Mouse (Mus musculus) intestine, embryonic 16.5 days (tissue): ENCODE measurements at regions not wholly inside any gene's neighbourhood (a gene's known extent, or its start where the extent isn't known, plus 50 kb on each side); places are given as distances from the start of the nearest gene placed in this dataset.

ENCODE experiments used
- ATAC-seq: fragments of 200-750 bp; cut with Nextera tagmentation; 2 replicates; pipeline ENCODE4 v1.8.0; 2017; ENCODE audit warnings: moderate TSS enrichment, moderate library complexity
- H3K27ac ChIP-seq: fragments of 300-500 bp; sonication (generic); 2 replicates; pipeline ENCODE4 v1.5.1; 2014; ENCODE audit warnings: mild to moderate bottlenecking, low read length
- H3K27me3 ChIP-seq: fragments of 300-500 bp; sonication (generic); replicated peaks from 2 replicates; pipeline ENCODE4 v1.6.1; 2014; ENCODE audit warnings: low read length, control low read depth, mixed read lengths; ENCODE audit not compliant: control insufficient read depth, insufficient read depth
- H3K36me3 ChIP-seq: fragments of 300-500 bp; sonication (generic); 2 replicates; pipeline ENCODE4 v1.6.1; 2014; ENCODE audit warnings: low read length, control low read depth; ENCODE audit not compliant: control insufficient read depth, insufficient read depth
- H3K4me1 ChIP-seq: fragments of 300-500 bp; sonication (generic); 2 replicates; pipeline ENCODE4 v1.6.1; 2014; ENCODE audit warnings: low read length, control low read depth, mixed read lengths; ENCODE audit not compliant: control insufficient read depth, insufficient read depth
- H3K4me2 ChIP-seq: fragments of 300-500 bp; sonication (generic); 2 replicates; pipeline ENCODE4 v1.6.1; 2014; ENCODE audit warnings: low read depth, low read length, control low read depth
- H3K4me3 ChIP-seq: fragments of 300-500 bp; sonication (generic); 2 replicates; pipeline ENCODE4 v1.5.1; 2014; ENCODE audit warnings: mild to moderate bottlenecking, low read length
- H3K9ac ChIP-seq: fragments of 300-500 bp; sonication (generic); 2 replicates; pipeline ENCODE4 v1.6.1; 2014; ENCODE audit warnings: low read depth, low read length
- H3K9me3 ChIP-seq: fragments of 300-500 bp; sonication (generic); 2 replicates; pipeline ENCODE4 v1.6.1; 2016; ENCODE audit warnings: low read length, control low read depth; ENCODE audit not compliant: control insufficient read depth
- WGBS: fragments of 180-500 bp; shearing (Covaris S2); extraction: QIAGEN DNeasy Blood & Tissue Kit; methylation state at CpG from one replicate; pipeline ENCODE4 v1.1.7; 2014; 5-methylcytosine and 5-hydroxymethylcytosine counted together

DNA sequence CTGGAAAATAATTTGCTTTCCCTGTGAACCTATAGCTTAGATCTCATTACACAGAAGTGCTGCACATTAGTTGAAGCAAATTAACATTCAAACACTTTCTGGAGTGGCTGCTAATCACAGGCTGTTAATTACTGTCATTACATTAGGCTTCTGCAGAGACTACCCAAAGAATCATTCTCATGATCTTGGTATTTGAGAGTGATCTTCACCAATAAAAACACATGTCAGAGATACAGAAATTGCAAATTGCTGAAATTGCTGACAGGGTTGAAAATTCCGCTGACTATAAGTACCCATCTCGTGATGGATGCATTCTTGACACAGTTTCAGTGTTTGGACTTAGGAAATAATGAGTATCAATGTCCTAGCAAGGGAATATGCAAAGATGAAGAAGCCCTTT is 185.7 kb upstream of the Atp5g3 start:
- Histone ChIP-seq H3K36me3 (no peaks in the 10 kb centered on the region), H3K27me3 (no peaks in the 10 kb centered on the region), H3K4me1 (no peaks in the 10 kb centered on the region), H3K27ac (no peak overlapping the region), H3K4me2 (no peak overlapping the region), H3K9me3 (peaks cover 5% of the 10 kb centered on the region; the same call in 1 of the 2 replicates), H3K4me3 (no peak overlapping the region), H3K9ac (no peak overlapping the region)
- WGBS = 63% methylated on average over 2 of the region's 2 CpGs
- no peak for ATAC-seq

DNA sequence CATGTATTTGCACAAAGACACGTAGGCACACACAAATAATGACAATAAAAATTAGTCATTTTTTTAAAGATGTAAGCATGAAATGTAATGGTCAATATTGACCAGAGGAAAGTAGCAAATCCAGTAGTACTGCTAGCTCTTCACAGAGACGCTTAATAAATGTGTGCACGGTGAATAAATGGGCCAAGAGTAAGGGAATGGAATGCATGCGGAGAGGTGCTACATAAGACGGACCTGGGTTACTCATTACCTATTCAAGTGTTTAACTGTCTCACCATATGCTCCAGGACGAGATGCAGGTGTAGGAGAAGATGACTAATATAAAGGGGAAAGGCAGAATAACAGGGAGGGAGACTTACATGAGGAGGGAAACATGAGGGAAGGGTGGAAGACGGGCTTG is 182.4 kb upstream of the Atp5g3 start:
- Histone ChIP-seq H3K9ac (no peak overlapping the region), H3K4me2 (no peak overlapping the region), H3K4me1 (no peaks in the 10 kb centered on the region), H3K27me3 (no peaks in the 10 kb centered on the region), H3K36me3 (no peaks in the 10 kb centered on the region), H3K27ac (no peak overlapping the region), H3K9me3 (peaks cover 5% of the 10 kb centered on the region; the same call in 1 of the 2 replicates), H3K4me3 (no peak overlapping the region)
- WGBS = 84% methylated on average over 7 of the region's 7 CpGs
- no peak for ATAC-seq

DNA sequence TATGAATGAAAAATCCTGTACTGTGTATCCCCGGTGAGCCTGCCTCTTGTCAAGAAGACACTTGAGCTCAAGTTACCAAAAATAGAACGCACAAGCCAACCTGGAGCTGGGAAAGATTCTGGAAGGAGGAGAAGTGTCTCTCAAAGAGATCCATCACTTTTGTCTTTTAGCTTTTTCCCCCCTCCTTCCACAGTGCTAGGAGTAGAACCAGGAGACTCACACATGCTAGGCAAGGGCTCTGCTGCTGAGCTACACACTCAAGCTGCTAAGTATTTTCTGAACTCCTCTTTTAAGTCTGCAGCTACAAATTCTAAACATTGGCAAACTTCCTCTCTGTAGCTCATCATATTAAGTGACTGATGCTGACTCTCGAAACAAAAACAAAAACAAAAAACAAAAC is 176.2 kb upstream of the Atp5g3 start:
- Histone ChIP-seq H3K27me3 (no peaks in the 10 kb centered on the region), H3K4me3 (no peak overlapping the region)
- ATAC-seq = peak; percentile 18; the same call in 1 of the 2 replicates

DNA sequence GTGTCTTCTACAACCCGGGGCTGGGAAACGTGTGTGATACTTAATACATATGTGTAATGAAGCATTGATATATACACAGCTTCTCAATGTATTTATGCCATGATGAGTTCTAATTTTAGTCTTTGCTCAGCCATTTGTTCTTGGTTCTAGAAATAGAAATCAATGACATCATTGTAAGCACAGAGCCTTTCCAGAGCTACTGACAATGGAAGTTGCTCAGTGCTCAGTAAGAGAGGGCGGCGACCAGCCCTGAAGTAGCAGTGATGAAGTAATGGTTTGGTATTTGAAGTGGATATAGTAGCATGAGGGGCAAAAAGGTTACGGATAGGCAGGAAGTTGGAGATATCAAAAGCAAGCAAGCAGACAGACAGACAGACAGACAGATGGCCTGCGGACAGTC is 173.8 kb upstream of the Atp5g3 start:
- WGBS = 72% methylated on average over 6 of the region's 6 CpGs
- Histone ChIP-seq H3K4me3 (no peak overlapping the region), H3K9me3 (no peaks in the 10 kb centered on the region), H3K36me3 (no peaks in the 10 kb centered on the region), H3K27ac (no peak overlapping the region), H3K27me3 (no peaks in the 10 kb centered on the region), H3K9ac (no peak overlapping the region), H3K4me1 (no peaks in the 10 kb centered on the region), H3K4me2 (no peak overlapping the region)
- no peak for ATAC-seq

More for the DNA sequence above, 176.2 kb upstream of the Atp5g3 start:
- Histone ChIP-seq H3K27ac (no peak overlapping the region), H3K9me3 (no peaks in the 10 kb centered on the region), H3K36me3 (no peaks in the 10 kb centered on the region), H3K4me1 (no peaks in the 10 kb centered on the region), H3K9ac (no peak overlapping the region), H3K4me2 (no peak overlapping the region)
- WGBS = 47% methylated on average over 3 of the region's 3 CpGs

DNA sequence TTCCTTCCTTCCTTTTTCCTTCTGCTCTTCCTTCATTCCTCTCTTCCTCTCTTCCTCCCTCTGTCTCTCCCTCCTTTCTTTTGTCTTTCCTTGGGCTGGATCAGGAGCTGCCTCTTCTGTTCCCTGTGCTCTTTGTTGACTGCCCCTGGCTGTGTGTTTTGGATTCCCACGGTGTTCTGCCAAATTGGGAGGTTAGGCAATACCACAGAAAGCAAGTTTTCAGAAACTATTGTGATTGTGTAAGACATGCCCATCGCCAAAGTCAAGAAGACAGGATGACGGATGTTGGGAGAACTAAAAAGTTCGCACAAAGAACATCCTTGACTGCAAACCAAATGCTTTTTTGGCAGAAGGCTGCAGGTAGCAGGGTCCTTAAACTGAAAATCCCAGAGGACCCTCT is 165.6 kb upstream of the Atp5g3 start:
- no peak overlapping the region for H3K27ac ChIP-seq
- ATAC-seq = no peak
- no peaks in the 10 kb centered on the region for H3K4me1 ChIP-seq
- no peaks in the 10 kb centered on the region for H3K36me3 ChIP-seq
- no peak overlapping the region for H3K4me2 ChIP-seq
- H3K27me3 ChIP-seq = no peaks in the 10 kb centered on the region
- H3K9me3 ChIP-seq = no peaks in the 10 kb centered on the region
- 73% methylated on average over 4 of the region's 4 CpGs for WGBS
- H3K9ac ChIP-seq = no peak overlapping the region
- no peak overlapping the region for H3K4me3 ChIP-seq

DNA sequence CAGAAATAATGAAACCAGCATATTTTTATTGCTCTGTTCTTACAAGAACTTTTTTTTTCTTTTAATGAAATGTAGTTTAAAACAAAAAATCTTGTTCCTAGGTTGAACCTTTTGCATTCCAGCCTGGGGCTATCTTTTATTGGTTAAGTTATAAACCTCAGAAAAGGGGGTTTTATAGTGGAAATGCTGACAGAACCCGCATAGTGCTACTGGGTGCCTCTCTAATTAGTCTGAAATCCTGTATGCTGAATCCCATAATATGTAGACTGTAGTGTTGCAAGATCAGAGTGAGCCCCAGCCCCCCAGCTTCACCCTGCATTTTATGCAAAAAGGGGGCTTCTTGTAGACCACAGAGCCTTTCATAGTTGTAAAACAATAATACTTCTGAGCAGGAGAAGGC is 164.4 kb upstream of the Atp5g3 start:
- Histone ChIP-seq H3K9ac (no peak overlapping the region), H3K27me3 (no peaks in the 10 kb centered on the region), H3K4me1 (no peaks in the 10 kb centered on the region), H3K4me3 (no peak overlapping the region), H3K27ac (no peak overlapping the region), H3K9me3 (no peaks in the 10 kb centered on the region), H3K4me2 (no peak overlapping the region), H3K36me3 (no peaks in the 10 kb centered on the region)
- no peak for ATAC-seq
- 74% methylated on average over 1 of the region's 1 CpGs for whole genome bisulfite sequencing

DNA sequence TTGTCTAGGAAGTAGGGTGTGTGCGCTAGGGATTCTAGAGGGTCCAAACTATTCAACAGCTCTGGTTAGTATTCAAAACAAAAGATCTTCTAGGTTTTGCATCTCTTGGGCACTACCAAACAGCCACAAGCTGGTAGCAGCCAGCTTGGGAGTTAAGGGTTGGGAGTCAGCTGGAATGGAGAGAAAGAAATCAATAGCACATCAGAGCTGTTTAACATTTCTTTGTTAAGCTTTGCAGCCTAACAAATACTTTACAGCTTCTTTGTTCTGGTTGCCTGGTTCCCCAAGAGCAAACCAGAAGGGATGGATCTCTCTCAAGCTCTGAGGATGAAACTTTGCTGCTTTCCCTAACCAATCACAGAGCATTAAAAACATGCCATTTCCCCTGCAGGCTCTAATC is 162.3 kb upstream of the Atp5g3 start:
- Histone ChIP-seq H3K4me3 (no peak overlapping the region), H3K27me3 (no peaks in the 10 kb centered on the region), H3K4me1 (no peaks in the 10 kb centered on the region), H3K4me2 (no peak overlapping the region), H3K27ac (no peak overlapping the region), H3K36me3 (no peaks in the 10 kb centered on the region), H3K9ac (no peak overlapping the region), H3K9me3 (no peaks in the 10 kb centered on the region)
- 86% methylated on average over 1 of the region's 1 CpGs for WGBS
- no peak for ATAC-seq

DNA sequence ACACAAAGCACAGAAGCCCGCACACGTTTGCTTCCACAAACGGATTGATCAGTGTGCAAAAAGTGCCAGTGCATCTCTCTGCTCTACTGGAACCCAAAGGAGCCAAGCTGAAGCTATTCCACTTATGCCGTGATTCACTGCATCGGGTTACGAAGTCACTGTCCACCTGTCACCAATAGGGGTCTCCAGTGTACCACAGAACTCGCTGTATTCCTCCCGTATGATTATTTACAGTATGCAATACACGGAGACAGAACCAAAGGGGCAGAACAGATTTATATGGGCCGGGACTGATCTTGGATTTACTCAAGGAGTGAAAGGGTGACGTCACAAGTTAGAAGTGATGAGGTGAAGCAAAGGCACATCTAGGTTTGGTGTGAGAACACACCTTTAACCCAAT is 155.5 kb upstream of the Atp5g3 start:
- no peaks in the 10 kb centered on the region for H3K36me3 ChIP-seq
- H3K9me3 ChIP-seq = no peaks in the 10 kb centered on the region
- no peak overlapping the region for H3K9ac ChIP-seq
- ATAC-seq = peak; percentile 66; the same call in 1 of the 2 replicates
- no peaks in the 10 kb centered on the region for H3K27me3 ChIP-seq
- no peak overlapping the region for H3K4me2 ChIP-seq
- H3K4me3 ChIP-seq = no peak overlapping the region
- H3K27ac ChIP-seq = no peak overlapping the region
- 4% methylated on average over 11 of the region's 11 CpGs for WGBS
- H3K4me1 ChIP-seq = no peaks in the 10 kb centered on the region

DNA sequence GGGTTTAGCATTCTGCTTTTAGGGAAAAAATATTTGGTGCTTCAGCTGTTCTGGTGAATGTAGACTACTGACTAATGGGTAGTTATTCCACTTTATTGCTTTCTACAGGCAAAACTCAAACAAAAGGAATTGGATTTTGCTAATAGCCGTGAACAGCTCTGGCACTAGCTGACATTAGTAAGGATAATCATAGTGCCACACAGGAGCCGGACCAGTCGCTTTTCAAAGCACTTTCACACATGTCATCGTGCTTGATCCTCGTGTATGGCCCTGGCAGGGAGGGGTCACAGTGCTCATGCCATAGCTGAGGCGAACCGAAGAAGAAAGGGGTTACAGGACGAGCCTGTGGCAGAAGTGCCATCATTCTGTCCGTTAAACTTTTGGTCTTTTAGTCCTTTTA is 153.2 kb upstream of the Atp5g3 start:
- no peak for ATAC-seq
- Histone ChIP-seq H3K9me3 (no peaks in the 10 kb centered on the region), H3K36me3 (no peaks in the 10 kb centered on the region), H3K4me3 (no peak overlapping the region), H3K4me2 (no peak overlapping the region), H3K27ac (no peak overlapping the region), H3K4me1 (no peaks in the 10 kb centered on the region), H3K27me3 (no peaks in the 10 kb centered on the region), H3K9ac (no peak overlapping the region)
- WGBS = 67% methylated on average over 9 of the region's 9 CpGs

DNA sequence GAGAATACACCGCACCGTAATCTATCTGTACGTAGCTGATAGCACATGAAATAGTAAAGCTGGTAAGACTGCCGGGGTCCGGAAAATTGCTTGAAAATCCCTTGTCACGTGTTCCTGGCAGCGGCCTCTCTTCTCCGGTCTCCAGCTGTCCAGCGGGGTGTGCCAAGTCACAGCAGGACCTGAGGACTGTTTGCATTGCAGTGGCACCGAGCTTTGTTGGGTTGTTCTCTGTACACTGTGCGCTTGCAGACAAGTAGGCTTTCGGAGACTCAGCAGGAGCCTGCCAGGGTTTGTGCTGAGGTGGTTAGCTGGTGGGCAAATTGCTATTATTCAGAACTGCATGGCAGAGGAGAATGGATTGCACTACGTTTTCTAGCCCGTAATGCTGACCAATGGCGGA is 152.7 kb upstream of the Atp5g3 start:
- H3K4me3 ChIP-seq = no peak overlapping the region
- ATAC-seq = no peak
- no peaks in the 10 kb centered on the region for H3K36me3 ChIP-seq
- H3K27me3 ChIP-seq = no peaks in the 10 kb centered on the region
- H3K27ac ChIP-seq = no peak overlapping the region
- no peaks in the 10 kb centered on the region for H3K9me3 ChIP-seq
- no peak overlapping the region for H3K4me2 ChIP-seq
- H3K4me1 ChIP-seq = no peaks in the 10 kb centered on the region
- no peak overlapping the region for H3K9ac ChIP-seq
- WGBS = 77% methylated on average over 15 of the region's 15 CpGs
